Mouse (Mus musculus) stomach, postnatal 0 days (tissue): ENCODE results near the gene Phgr1. TPM values are rescaled to one million over a fixed set of nuclear protein-coding genes. Genes with fewer than 3 reads are reported as not detected.

ENCODE experiments used
- ATAC-seq: fragments of 200-750 bp; cut with Nextera tagmentation; 2 replicates; pipeline ENCODE4 v1.8.0; 2017; ENCODE audit not compliant: low FRiP score, low TSS enrichment
- DNase-seq: peaks from one replicate; pipeline ENCODE4 v3.0.0-alpha.2; 2016; ENCODE audit warnings: low spot score
- H3K27ac ChIP-seq: fragments of 300-500 bp; sonication (generic); replicated peaks from 2 replicates; pipeline ENCODE4 v1.5.1; 2014; ENCODE audit warnings: mild to moderate bottlenecking, control low read depth
- H3K27me3 ChIP-seq: fragments of 300-500 bp; sonication (generic); 2 replicates; pipeline ENCODE4 v1.6.1; 2014; ENCODE audit warnings: low read length; ENCODE audit not compliant: control insufficient read depth, insufficient read depth
- H3K36me3 ChIP-seq: fragments of 300-500 bp; sonication (generic); 2 replicates; pipeline ENCODE4 v1.6.1; 2014; ENCODE audit warnings: low read length, mixed read lengths; ENCODE audit not compliant: control insufficient read depth, insufficient read depth
- H3K4me1 ChIP-seq: fragments of 300-500 bp; sonication (generic); replicated peaks from 2 replicates; pipeline ENCODE4 v1.6.1; 2014; ENCODE audit warnings: antibody characterized with exemption; ENCODE audit not compliant: control insufficient read depth, insufficient read depth
- H3K4me2 ChIP-seq: fragments of 300-500 bp; sonication (generic); replicated peaks from 2 replicates; pipeline ENCODE4 v1.6.1; 2014; ENCODE audit warnings: low read depth, mild to moderate bottlenecking, control low read depth, moderate library complexity
- H3K4me3 ChIP-seq: fragments of 300-500 bp; sonication (generic); 2 replicates; pipeline ENCODE4 v1.5.1; 2014; ENCODE audit warnings: low read depth, low read length, control low read depth
- H3K9ac ChIP-seq: fragments of 300-500 bp; sonication (generic); 2 replicates; pipeline ENCODE4 v1.6.1; 2014; ENCODE audit warnings: mild to moderate bottlenecking, low read length, control low read depth, mixed read lengths
- H3K9me3 ChIP-seq: fragments of 300-500 bp; sonication (generic); 2 replicates; pipeline ENCODE4 v1.6.1; 2016; ENCODE audit warnings: low read length; ENCODE audit not compliant: control insufficient read depth
- CTCF ChIP-seq: IDR thresholded peaks from 2 replicates; pipeline ENCODE4 v1.5.1; 2016; ENCODE audit warnings: antibody characterized with exemption, low read depth, mild to moderate bottlenecking, moderate library complexity
- EP300 ChIP-seq: optimal IDR thresholded peaks from 2 replicates; pipeline ENCODE3; 2016; ENCODE audit warnings: antibody characterized with exemption
- WGBS: fragments of 180-500 bp; shearing (Covaris S2); extraction: QIAGEN DNeasy Blood & Tissue Kit; methylation state at CpG from one replicate; pipeline ENCODE4 v1.1.7; 2014; 5-methylcytosine and 5-hydroxymethylcytosine counted together
- polyA plus RNA-seq: library from polyadenylated mRNA; unstranded; fragments of >200 nt; fragmentation: Nextera tagmentation; extraction: Ambion mirVana; gene quantifications from 2 replicates; pipeline ENCODE4 v1.2.1, GENCODE M21; 2015

Gene Phgr1
- polyA plus RNA-seq, 1 experiment from 2014 or later: 184 TPM

- TF ChIP-seq CTCF: no peak
- no peaks in the 10 kb centered on the region for H3K4me1 ChIP-seq
- no peak overlapping the region for H3K4me3 ChIP-seq
- no peaks in the 10 kb centered on the region for H3K27me3 ChIP-seq
- H3K4me2 ChIP-seq: no peak overlapping the region
- DNase-seq (no peak), ATAC-seq (no peak)
- no peak overlapping the region for H3K9ac ChIP-seq
- H3K27ac ChIP-seq: peak overlapping the region; percentile 78
- no peaks in the 10 kb centered on the region for H3K9me3 ChIP-seq
- WGBS: 77% methylated on average over 4 of the region's 4 CpGs
- 0 out of 2 replicates have a peak, but pooled peaks cover 2% of the 10 kb centered on the region for H3K36me3 ChIP-seq
Observed at GRCm38 (mm10) chr2:118752792-118753108, 19.8 kb upstream of the Phgr1 start.

- 82% methylated on average over 5 of the region's 5 CpGs for WGBS
- H3K36me3 ChIP-seq: peaks cover 3% of the 10 kb centered on the region; the same call in 1 of the 2 replicates
- no peak overlapping the region for H3K27ac ChIP-seq
- H3K4me1 ChIP-seq: no peaks in the 10 kb centered on the region; the same call in none of the 2 replicates
- no peaks in the 10 kb centered on the region for H3K27me3 ChIP-seq
- no peaks in the 10 kb centered on the region for H3K9me3 ChIP-seq
- no peak overlapping the region for H3K4me3 ChIP-seq
- DNase-seq (no peak), ATAC-seq (no peak)
- TF ChIP-seq EP300 (no peak), CTCF (no peak)
- H3K4me2 ChIP-seq: no peak overlapping the region
- no peak overlapping the region for H3K9ac ChIP-seq
Observed at GRCm38 (mm10) chr2:118754143-118754542, 18.4 kb upstream of the Phgr1 start.

- WGBS: 73% methylated on average over 6 of the region's 6 CpGs
- ATAC-seq: no peak
Observed at GRCm38 (mm10) chr2:118755407-118755806, 17.2 kb upstream of the Phgr1 start.

GRCm38 (mm10) chr2:118756103-118756502 is 16.5 kb upstream of the Phgr1 start:
- peaks cover under 1% of the 10 kb centered on the region for H3K4me1 ChIP-seq
- DNase-seq (no peak), ATAC-seq (no peak)
- no peak overlapping the region for H3K4me2 ChIP-seq
- TF ChIP-seq CTCF (no peak), EP300 (no peak)
- H3K36me3 ChIP-seq: peaks cover 3% of the 10 kb centered on the region; the same call in 1 of the 2 replicates
- H3K9me3 ChIP-seq: no peaks in the 10 kb centered on the region
- 60% methylated on average over 4 of the region's 4 CpGs for WGBS
- no peak overlapping the region for H3K27ac ChIP-seq
- no peaks in the 10 kb centered on the region for H3K27me3 ChIP-seq
- H3K4me3 ChIP-seq: no peak overlapping the region
- H3K9ac ChIP-seq: no peak overlapping the region

More at GRCm38 (mm10) chr2:118755407-118755806, 17.2 kb upstream of the Phgr1 start:
- H3K4me3 ChIP-seq: no peak overlapping the region
- no peaks in the 10 kb centered on the region for H3K27me3 ChIP-seq
- TF ChIP-seq CTCF (no peak), EP300 (no peak)
- no peak overlapping the region for H3K4me2 ChIP-seq
- H3K9ac ChIP-seq: no peak overlapping the region
- DNase-seq: no peak
- no peak overlapping the region for H3K27ac ChIP-seq
- H3K4me1 ChIP-seq: no peaks in the 10 kb centered on the region; the same call in none of the 2 replicates
- H3K36me3 ChIP-seq: peaks cover 3% of the 10 kb centered on the region; the same call in 1 of the 2 replicates
- no peaks in the 10 kb centered on the region for H3K9me3 ChIP-seq

GRCm38 (mm10) chr2:118759828-118760227 is 12.7 kb upstream of the Phgr1 start:
- no peak overlapping the region for H3K9ac ChIP-seq
- H3K9me3 ChIP-seq: no peaks in the 10 kb centered on the region
- peak; percentile 55 for ATAC-seq
- H3K4me1 ChIP-seq: peaks cover 16% of the 10 kb centered on the region
- no peak overlapping the region for H3K27ac ChIP-seq
- peaks cover 3% of the 10 kb centered on the region; the same call in 1 of the 2 replicates for H3K36me3 ChIP-seq
- 18% methylated on average over 8 of the region's 8 CpGs for WGBS
- H3K4me2 ChIP-seq: no peak overlapping the region
- TF ChIP-seq CTCF (peak; percentile 81), EP300 (no peak)
- no peak overlapping the region for H3K4me3 ChIP-seq
- H3K27me3 ChIP-seq: no peaks in the 10 kb centered on the region
- peak; percentile 81 for DNase-seq

GRCm38 (mm10) chr2:118760311-118761025 is 12.1 kb upstream of the Phgr1 start:
- ATAC-seq (no peak), DNase-seq (peak; percentile 19)
- Histone ChIP-seq H3K9ac (0 out of 2 replicates have a peak overlapping the region, but pooled peaks have one; percentile 27), H3K27ac (no peak overlapping the region; the same call in 1 of the 2 replicates), H3K4me3 (no peak overlapping the region), H3K4me1 (peaks cover 16% of the 10 kb centered on the region), H3K27me3 (no peaks in the 10 kb centered on the region), H3K4me2 (no peak overlapping the region), H3K36me3 (peaks cover 3% of the 10 kb centered on the region; the same call in 1 of the 2 replicates), H3K9me3 (no peaks in the 10 kb centered on the region)
- TF ChIP-seq CTCF (no peak), EP300 (no peak)
- WGBS: 84% methylated on average over 11 of the region's 11 CpGs
